Mouse (Mus musculus): ENCODE measurements at regions not wholly inside any gene's neighbourhood (a gene's known extent, or its start where the extent isn't known, plus 50 kb on each side); places are given as distances from the start of the nearest gene placed in this dataset.
A peak's percentile ranks its signal among the peaks of the same experiment; 100 is the strongest.
"Not testable (repeated sequence)": the region's sequence is repeated elsewhere in the genome, so short reads cannot be mapped to it uniquely, and the experiment has no call there.

GRCm38 (mm10) chr13:26158703-26159102, 611.3 kb downstream of the Hdgfl1 start:
- Histone ChIP-seq H3K36me3 (ENCODE audit: control insufficient read depth, insufficient read depth, low read length) (no peaks in the 10 kb centered on the region), H3K27me3 (ENCODE audit: control insufficient read depth, insufficient read depth, low read length) (no peaks in the 10 kb centered on the region), H3K9me3 (ENCODE audit: control insufficient read depth, low read length) (no peaks in the 10 kb centered on the region), H3K4me2 (ENCODE audit: low read depth, low read length) (no peak overlapping the region), H3K27ac (ENCODE audit: low read depth, low read length) (no peak overlapping the region), H3K4me1 (ENCODE audit: control insufficient read depth, insufficient read depth, low read length) (no peaks in the 10 kb centered on the region), H3K4me3 (ENCODE audit: low read depth, low read length) (no peak overlapping the region), H3K9ac (replicated peaks; ENCODE audit: low read depth, low read length) (no peak overlapping the region)
- WGBS, result 69% methylated on average over 2 of the region's 2 CpGs
- no peak for ATAC-seq (ENCODE audit: low read depth)

- Histone ChIP-seq H3K9me3 (ENCODE audit: control insufficient read depth, low read length) (no peaks in the 10 kb centered on the region), H3K9ac (replicated peaks; ENCODE audit: low read depth, low read length) (no peak overlapping the region), H3K4me1 (ENCODE audit: control insufficient read depth, insufficient read depth, low read length) (no peaks in the 10 kb centered on the region), H3K36me3 (ENCODE audit: control insufficient read depth, insufficient read depth, low read length) (no peaks in the 10 kb centered on the region), H3K4me2 (ENCODE audit: low read depth, low read length) (no peak overlapping the region), H3K27ac (ENCODE audit: low read depth, low read length) (0 out of 2 replicates have a peak overlapping the region, but pooled peaks have one; percentile 16), H3K27me3 (ENCODE audit: control insufficient read depth, insufficient read depth, low read length) (no peaks in the 10 kb centered on the region), H3K4me3 (ENCODE audit: low read depth, low read length) (no peak overlapping the region)
- ATAC-seq (ENCODE audit: low read depth), result peak; percentile 98
- 13% methylated on average over 12 of the region's 12 CpGs for WGBS
These were observed 615.1 kb downstream of the Hdgfl1 start for GRCm38 (mm10) chr13:26154701-26155471.

- Histone ChIP-seq H3K4me2 (ENCODE audit: low read depth, low read length) (no peak overlapping the region), H3K4me3 (ENCODE audit: low read depth, low read length) (no peak overlapping the region), H3K27me3 (ENCODE audit: control insufficient read depth, insufficient read depth, low read length) (no peaks in the 10 kb centered on the region), H3K9me3 (ENCODE audit: control insufficient read depth, low read length) (no peaks in the 10 kb centered on the region), H3K27ac (ENCODE audit: low read depth, low read length) (no peak overlapping the region), H3K36me3 (ENCODE audit: control insufficient read depth, insufficient read depth, low read length) (no peaks in the 10 kb centered on the region), H3K4me1 (ENCODE audit: control insufficient read depth, insufficient read depth, low read length) (no peaks in the 10 kb centered on the region), H3K9ac (replicated peaks; ENCODE audit: low read depth, low read length) (no peak overlapping the region)
- no peak for ATAC-seq (ENCODE audit: low read depth)
- 14% methylated on average over 1 of the region's 1 CpGs for WGBS
These were observed 615.7 kb downstream of the Hdgfl1 start for GRCm38 (mm10) chr13:26154251-26154650.

GRCm38 (mm10) chr13:26153093-26153492, 616.9 kb downstream of the Hdgfl1 start:
- Histone ChIP-seq H3K9ac (replicated peaks; ENCODE audit: low read depth, low read length) (no peak overlapping the region), H3K4me3 (ENCODE audit: low read depth, low read length) (no peak overlapping the region)
- WGBS, result 90% methylated on average over 2 of the region's 2 CpGs

GRCm38 (mm10) chr13:26150426-26150825, 619.5 kb downstream of the Hdgfl1 start:
- Histone ChIP-seq H3K36me3 (ENCODE audit: control insufficient read depth, insufficient read depth, low read length) (no peaks in the 10 kb centered on the region), H3K27me3 (ENCODE audit: control insufficient read depth, insufficient read depth, low read length) (no peaks in the 10 kb centered on the region), H3K4me3 (ENCODE audit: low read depth, low read length) (no peak overlapping the region), H3K9me3 (ENCODE audit: control insufficient read depth, low read length) (no peaks in the 10 kb centered on the region), H3K27ac (ENCODE audit: low read depth, low read length) (no peak overlapping the region), H3K4me1 (ENCODE audit: control insufficient read depth, insufficient read depth, low read length) (no peaks in the 10 kb centered on the region), H3K4me2 (ENCODE audit: low read depth, low read length) (no peak overlapping the region), H3K9ac (replicated peaks; ENCODE audit: low read depth, low read length) (no peak overlapping the region)
- no peak for ATAC-seq (ENCODE audit: low read depth)
- WGBS, result 79% methylated on average over 1 of the region's 1 CpGs

More at GRCm38 (mm10) chr13:26153093-26153492, 616.9 kb downstream of the Hdgfl1 start:
- Histone ChIP-seq H3K4me1 (ENCODE audit: control insufficient read depth, insufficient read depth, low read length) (no peaks in the 10 kb centered on the region), H3K4me2 (ENCODE audit: low read depth, low read length) (no peak overlapping the region), H3K9me3 (ENCODE audit: control insufficient read depth, low read length) (no peaks in the 10 kb centered on the region), H3K27ac (ENCODE audit: low read depth, low read length) (no peak overlapping the region), H3K36me3 (ENCODE audit: control insufficient read depth, insufficient read depth, low read length) (no peaks in the 10 kb centered on the region), H3K27me3 (ENCODE audit: control insufficient read depth, insufficient read depth, low read length) (no peaks in the 10 kb centered on the region)
- no peak for ATAC-seq (ENCODE audit: low read depth)

- ATAC-seq (ENCODE audit: low read depth), result no peak
- no peak overlapping the region for H3K9ac ChIP-seq (replicated peaks; ENCODE audit: low read depth, low read length)
- no peak overlapping the region for H3K4me2 ChIP-seq (ENCODE audit: low read depth, low read length)
- H3K27ac ChIP-seq (ENCODE audit: low read depth, low read length), result no peak overlapping the region
- H3K9me3 ChIP-seq (ENCODE audit: control insufficient read depth, low read length), result no peaks in the 10 kb centered on the region
- no peak overlapping the region for H3K4me3 ChIP-seq (ENCODE audit: low read depth, low read length)
- no peaks in the 10 kb centered on the region for H3K4me1 ChIP-seq (ENCODE audit: control insufficient read depth, insufficient read depth, low read length)
- H3K27me3 ChIP-seq (ENCODE audit: control insufficient read depth, insufficient read depth, low read length), result no peaks in the 10 kb centered on the region
- WGBS, result 71% methylated on average over 2 of the region's 2 CpGs
- no peaks in the 10 kb centered on the region for H3K36me3 ChIP-seq (ENCODE audit: control insufficient read depth, insufficient read depth, low read length)
These were observed 627.2 kb downstream of the Hdgfl1 start for GRCm38 (mm10) chr13:26142811-26143210.

- Histone ChIP-seq H3K4me2 (ENCODE audit: low read depth, low read length) (no peak overlapping the region), H3K9me3 (ENCODE audit: control insufficient read depth, low read length) (no peaks in the 10 kb centered on the region), H3K27me3 (ENCODE audit: control insufficient read depth, insufficient read depth, low read length) (no peaks in the 10 kb centered on the region), H3K9ac (replicated peaks; ENCODE audit: low read depth, low read length) (no peak overlapping the region), H3K4me3 (ENCODE audit: low read depth, low read length) (no peak overlapping the region), H3K4me1 (ENCODE audit: control insufficient read depth, insufficient read depth, low read length) (0 out of 2 replicates have a peak, but pooled peaks cover 2% of the 10 kb centered on the region), H3K36me3 (ENCODE audit: control insufficient read depth, insufficient read depth, low read length) (no peaks in the 10 kb centered on the region), H3K27ac (ENCODE audit: low read depth, low read length) (no peak overlapping the region)
- ATAC-seq (ENCODE audit: low read depth), result peak; percentile 74
- 12% methylated on average over 1 of the region's 1 CpGs for WGBS
These were observed 650.6 kb downstream of the Hdgfl1 start for GRCm38 (mm10) chr13:26119363-26119762.

GRCm38 (mm10) chr13:26114136-26114535, 655.8 kb downstream of the Hdgfl1 start:
- Histone ChIP-seq H3K36me3 (ENCODE audit: control insufficient read depth, insufficient read depth, low read length) (no peaks in the 10 kb centered on the region), H3K27ac (ENCODE audit: low read depth, low read length) (no peak overlapping the region), H3K4me2 (ENCODE audit: low read depth, low read length) (no peak overlapping the region), H3K4me3 (ENCODE audit: low read depth, low read length) (no peak overlapping the region), H3K27me3 (ENCODE audit: control insufficient read depth, insufficient read depth, low read length) (no peaks in the 10 kb centered on the region), H3K9me3 (ENCODE audit: control insufficient read depth, low read length) (no peaks in the 10 kb centered on the region), H3K9ac (replicated peaks; ENCODE audit: low read depth, low read length) (no peak overlapping the region), H3K4me1 (ENCODE audit: control insufficient read depth, insufficient read depth, low read length) (no peaks in the 10 kb centered on the region)
- no peak for ATAC-seq (ENCODE audit: low read depth)
- 71% methylated on average over 7 of the region's 7 CpGs for WGBS

- H3K4me1 ChIP-seq (ENCODE audit: control insufficient read depth, insufficient read depth, low read length); H3K27ac ChIP-seq (ENCODE audit: low read depth, low read length); H3K4me3 ChIP-seq (ENCODE audit: low read depth, low read length); ATAC-seq (ENCODE audit: low read depth); H3K9me3 ChIP-seq (ENCODE audit: control insufficient read depth, low read length); H3K27me3 ChIP-seq (ENCODE audit: control insufficient read depth, insufficient read depth, low read length); H3K9ac ChIP-seq (replicated peaks; ENCODE audit: low read depth, low read length); H3K36me3 ChIP-seq (ENCODE audit: control insufficient read depth, insufficient read depth, low read length); H3K4me2 ChIP-seq (ENCODE audit: low read depth, low read length): not testable (repeated sequence)
- WGBS, result 29% methylated on average over 1 of the region's 1 CpGs
These were observed 656.2 kb downstream of the Hdgfl1 start for GRCm38 (mm10) chr13:26113723-26114122.
